Mouse (Mus musculus) brain, embryonic 14.5 days (tissue): ENCODE measurements at regions not wholly inside any gene's neighbourhood (a gene's known extent, or its start where the extent isn't known, plus 50 kb on each side); places are given as distances from the start of the nearest gene placed in this dataset.
A peak's percentile ranks its signal among the peaks of the same experiment; 100 is the strongest.

ENCODE experiments used
- DNase-seq: peaks from one replicate; pipeline ENCODE4 v3.0.0-alpha.2; 2011; ENCODE audit warnings: low read depth
- CTCF ChIP-seq: fragments of 200-500 bp; IDR thresholded peaks from 2 replicates; pipeline ENCODE4 v1.5.1; 2012; ENCODE audit warnings: inconsistent platforms, mild to moderate bottlenecking, moderate library complexity, borderline replicate concordance; ENCODE audit not compliant: insufficient read depth, insufficient read length; ENCODE audit errors: extremely low read depth
- POLR2A ChIP-seq: fragments of 200-500 bp; IDR thresholded peaks from 2 replicates; pipeline ENCODE4 v1.6.1; 2012; ENCODE audit warnings: mild to moderate bottlenecking, inconsistent platforms, borderline replicate concordance; ENCODE audit not compliant: poor library complexity, insufficient read depth, insufficient read length, severe bottlenecking; ENCODE audit errors: extremely low read depth

DNA sequence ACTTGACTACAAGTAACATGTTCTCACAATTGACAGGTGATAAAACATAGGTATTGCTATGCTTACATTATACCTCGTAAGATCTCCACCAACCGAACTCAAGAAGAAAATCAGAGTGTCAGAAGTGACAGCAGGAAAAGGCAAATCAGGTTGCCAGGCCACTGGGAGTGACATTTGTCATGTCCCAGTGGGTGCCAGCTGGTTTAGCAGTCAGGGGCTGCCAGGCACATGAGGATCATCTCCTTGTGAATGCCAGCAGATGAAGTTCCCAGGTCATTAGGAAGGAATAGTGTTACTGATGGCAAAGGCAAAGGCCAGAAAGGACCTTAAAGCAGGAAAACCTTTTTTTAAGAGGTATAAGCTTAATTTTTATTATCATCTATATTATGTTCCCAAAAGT lies 1711.7 kb downstream of the Pla2g4a start:
- TF ChIP-seq POLR2A (no peak), CTCF (no peak)
- peak; percentile 11 for DNase-seq

DNA sequence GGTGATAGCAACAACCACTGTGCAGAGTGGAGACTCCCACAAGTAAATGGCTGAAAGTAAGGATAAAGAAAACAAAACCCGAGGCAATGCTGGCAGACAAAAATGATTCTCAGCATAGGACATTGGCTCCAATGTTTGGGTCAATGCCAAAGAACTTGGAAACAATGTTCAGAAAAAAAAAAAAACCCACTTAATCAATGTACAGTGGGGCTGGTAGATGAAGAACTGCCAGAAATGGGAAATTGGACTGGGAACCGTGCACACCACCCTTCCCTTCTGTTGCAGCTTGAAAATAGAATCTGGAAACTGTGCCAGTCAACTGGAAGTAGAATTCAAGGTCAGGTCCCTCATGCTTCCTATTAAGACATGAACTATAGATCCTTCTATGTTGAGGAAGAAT lies 1714.4 kb downstream of the Pla2g4a start:
- DNase-seq = peak; percentile 55
- TF ChIP-seq POLR2A (no peak), CTCF (no peak)

DNA sequence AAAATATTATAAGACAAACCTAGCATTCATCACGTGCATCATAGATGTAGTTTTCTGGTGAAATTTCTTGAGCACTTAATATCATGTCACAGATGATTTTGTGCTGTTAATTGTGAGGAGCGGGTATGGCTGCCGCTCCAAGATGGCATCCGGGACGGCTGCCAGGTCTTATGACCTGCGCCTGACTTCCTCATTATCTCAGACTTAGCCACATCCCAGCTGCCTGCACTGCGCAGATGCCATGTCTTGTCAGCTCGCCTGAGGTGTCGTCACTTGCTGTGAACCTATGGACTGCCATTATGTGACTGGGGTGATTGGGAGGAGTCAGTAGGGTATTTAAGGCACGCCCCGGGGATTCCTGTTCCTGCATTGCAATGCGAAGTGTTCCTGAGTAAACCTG lies 1732.8 kb downstream of the Brinp3 start:
- peak; percentile 29 for DNase-seq
